Mouse (Mus musculus) adrenal gland, postnatal 36 days (tissue): ENCODE measurements around the gene Pcbd2. TPM values are rescaled to one million over a fixed set of nuclear protein-coding genes. Genes with fewer than 3 reads are reported as not detected.
"Not testable (repeated sequence)": the region's sequence is repeated elsewhere in the genome, so short reads cannot be mapped to it uniquely, and the experiment has no call there.

Source experiments
- DNase-seq, 2 experiments: peaks; one replicate each; pipeline ENCODE4 v3.0.0; 2021; ENCODE audit warnings: mixed read lengths in 1 of 2
- long read RNA-seq, 2 experiments: library from polyadenylated mRNA; stranded (forward); transcript quantifications; one replicate each; pipeline ENCODE4 v2.0.0; 2021; ENCODE audit warnings: borderline sequencing depth in 2 of 2
- total RNA-seq, 2 experiments: library from RNA; stranded (reverse); gene quantifications; 2 replicates each; pipeline ENCODE4 v1.2.3; 2021

Pcbd2 gene
- 10 to 100 TPM; 72.3 to 77.4 TPM for total RNA-seq
- long read RNA-seq, experiment 1, transcript Pcbd2-201 (4 exons, 544 nt), result major isoform, 86 of 111 reads
- long read RNA-seq, experiment 1, partial matches to known transcripts, result 4 of 111 reads
- long read RNA-seq, experiment 1, other reads (novel, unspliced or antisense), result 21 of 111 reads
- long read RNA-seq, experiment 2, transcript Pcbd2-201 (4 exons, 544 nt), result major isoform, 29 of 48 reads
- long read RNA-seq, experiment 2, partial matches to known transcripts, result 5 of 48 reads
- long read RNA-seq, experiment 2, other reads (novel, unspliced or antisense), result 14 of 48 reads

- peak; percentile 92 to 95 for DNase-seq
Measured at GRCm38 (mm10) chr13:55727120-55727838, at the start of gene Pcbd2. Gene Pcbd2, plus strand, starts transcription at chr13:55727368.

DNA sequence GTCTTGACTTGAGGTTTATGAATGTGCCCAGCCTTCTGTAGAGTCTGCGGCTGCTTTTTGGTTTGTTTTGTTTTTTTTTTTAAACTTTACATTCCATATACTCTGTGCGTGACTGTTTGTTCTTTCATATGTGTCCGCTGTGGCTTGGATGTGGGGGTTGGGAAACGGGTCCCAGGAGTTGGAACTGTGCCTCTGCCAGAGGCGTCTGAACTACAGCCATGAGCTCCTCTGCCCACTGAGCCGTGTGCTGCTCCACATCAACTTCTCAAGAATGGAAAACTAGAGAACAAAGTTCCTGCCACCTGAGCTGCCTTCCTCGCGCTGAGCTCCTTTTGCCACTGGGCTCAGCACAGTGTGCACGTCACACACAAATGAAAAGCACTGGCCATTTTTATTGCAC, 45.0 kb upstream of the Pcbd2 start:
- DNase-seq, result no peak

DNA sequence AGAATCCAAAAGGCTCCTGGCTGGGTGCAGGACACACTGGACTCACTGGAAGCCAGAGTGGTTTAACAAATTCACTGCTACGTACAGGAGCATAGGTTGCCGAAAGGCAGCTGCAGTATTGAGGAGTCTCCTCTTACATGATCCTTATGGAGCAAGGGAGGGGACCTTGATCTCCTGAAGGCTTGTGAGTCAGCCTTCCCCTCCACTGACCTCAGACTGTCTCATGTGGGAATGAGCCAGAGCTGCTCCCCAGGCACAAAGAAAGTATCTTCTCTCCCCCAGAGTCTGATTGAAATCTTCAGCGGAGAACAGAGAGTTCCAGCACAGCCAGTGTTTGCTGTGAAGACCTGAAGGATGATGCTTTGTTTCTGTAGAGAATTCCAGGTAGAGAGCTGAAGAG, 43.6 kb upstream of the Pcbd2 start:
- peak; percentile 59 to 63 for DNase-seq

DNA sequence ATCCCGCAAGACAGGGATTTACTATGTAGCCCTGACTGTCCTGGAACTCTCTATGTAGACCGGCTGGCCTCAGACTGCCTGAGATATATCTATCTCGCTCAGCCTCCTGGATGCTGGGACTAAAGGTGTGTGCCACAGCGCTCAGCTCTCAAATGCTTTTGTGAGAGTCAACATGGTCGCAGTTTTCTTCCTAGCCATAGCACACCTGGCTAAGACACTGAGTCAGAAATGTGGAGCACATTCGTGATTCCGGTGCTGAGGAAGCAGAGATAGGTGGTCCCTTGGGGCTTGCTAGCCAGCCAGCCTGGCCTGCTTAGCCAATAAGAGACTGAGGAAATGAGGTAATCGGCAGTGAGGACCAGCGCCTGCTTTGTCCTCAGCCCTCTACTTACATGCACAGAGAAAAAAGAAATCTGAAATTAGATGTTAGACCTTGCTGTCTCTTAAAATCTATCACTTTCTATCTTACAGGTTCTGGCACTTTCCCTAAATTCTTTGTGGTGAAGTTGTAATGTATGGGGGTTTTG, 41.0 kb upstream of the Pcbd2 start:
- DNase-seq, result no peak

GRCm38 (mm10) chr13:55687927-55688602, 39.1 kb upstream of the Pcbd2 start:
- DNase-seq, result no peak

GRCm38 (mm10) chr13:55692535-55693242, 34.5 kb upstream of the Pcbd2 start, which contains the start of gene B230219D22Rik:
Gene B230219D22Rik, plus strand, starts transcription at chr13:55693124.
- peak; percentile 90 to 92 for DNase-seq

- DNase-seq, result peak; percentile 50 to 70
Measured at GRCm38 (mm10) chr13:55693243-55693721, 33.9 kb upstream of the Pcbd2 start.

DNA sequence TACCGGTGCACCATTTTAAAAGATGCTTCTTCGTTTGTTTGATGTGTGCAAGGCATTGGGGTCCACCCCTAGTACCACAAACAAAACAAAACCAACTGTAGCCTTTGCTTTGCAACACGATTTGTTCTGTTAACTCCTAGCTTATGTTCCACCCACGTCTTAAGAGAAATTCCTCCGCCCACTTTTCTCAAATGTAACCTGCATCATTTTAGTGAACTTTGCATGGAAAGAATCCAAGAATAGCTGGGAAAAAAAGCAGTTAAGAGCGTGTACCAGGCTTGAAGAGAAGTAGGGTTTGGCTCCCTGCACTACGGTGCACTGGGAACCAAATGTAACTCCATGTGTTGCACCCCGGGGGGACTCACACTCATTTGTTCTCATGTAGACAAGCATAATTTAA, 33.1 kb upstream of the Pcbd2 start:
- DNase-seq, result no peak

DNA sequence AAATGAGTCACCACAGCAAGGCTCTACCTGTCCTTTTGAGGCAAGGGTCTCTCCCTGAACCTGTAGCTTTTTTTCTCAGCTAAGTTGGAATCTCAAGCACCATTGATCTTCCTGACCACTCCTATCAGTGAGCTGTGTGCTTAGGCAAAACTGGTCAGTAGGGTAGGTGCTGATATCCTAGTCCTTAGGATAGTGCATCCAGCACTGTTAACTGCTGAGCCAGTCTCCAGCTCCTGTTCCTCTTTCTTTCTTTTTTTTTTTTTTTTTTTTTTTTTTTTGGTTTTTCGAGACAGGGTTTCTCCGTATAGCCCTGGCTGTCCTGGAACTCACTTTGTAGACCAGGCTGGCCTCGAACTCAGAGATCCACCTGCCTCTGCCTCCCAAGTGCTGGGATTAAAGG, 31.2 kb upstream of the Pcbd2 start:
- DNase-seq, result not testable (repeated sequence)

DNA sequence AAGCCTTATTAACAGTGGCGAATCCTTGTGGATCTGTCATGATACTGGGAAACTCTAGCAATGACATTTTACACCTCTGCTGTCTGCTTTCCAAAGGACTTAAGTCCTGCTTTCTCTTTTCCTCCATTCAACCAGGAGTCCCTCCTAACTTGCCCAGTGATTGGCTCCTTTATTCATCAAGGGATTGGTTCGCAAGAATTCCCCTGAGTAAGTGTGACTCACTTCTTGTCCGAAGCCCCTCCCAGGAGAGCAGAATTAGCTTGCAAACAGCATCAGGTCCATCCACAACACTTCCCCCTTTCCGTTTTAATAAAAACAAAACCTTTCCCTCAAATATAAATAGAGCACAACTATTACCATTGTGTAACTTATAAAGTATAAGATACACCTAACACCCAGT, 22.9 kb upstream of the Pcbd2 start:
- DNase-seq, result no peak

GRCm38 (mm10) chr13:55712846-55713245, 14.3 kb upstream of the Pcbd2 start:
- DNase-seq, result no peak

- peak; percentile 92 to 93 for DNase-seq
Measured at GRCm38 (mm10) chr13:55714501-55715166, 12.5 kb upstream of the Pcbd2 start, which contains the start of gene Txndc15. Gene Txndc15, plus strand, starts transcription at chr13:55714650.

GRCm38 (mm10) chr13:55715167-55715512, 12.0 kb upstream of the Pcbd2 start:
- DNase-seq, result no peak

- DNase-seq, result no peak
Measured at GRCm38 (mm10) chr13:55715908-55716510, 11.2 kb upstream of the Pcbd2 start.

DNA sequence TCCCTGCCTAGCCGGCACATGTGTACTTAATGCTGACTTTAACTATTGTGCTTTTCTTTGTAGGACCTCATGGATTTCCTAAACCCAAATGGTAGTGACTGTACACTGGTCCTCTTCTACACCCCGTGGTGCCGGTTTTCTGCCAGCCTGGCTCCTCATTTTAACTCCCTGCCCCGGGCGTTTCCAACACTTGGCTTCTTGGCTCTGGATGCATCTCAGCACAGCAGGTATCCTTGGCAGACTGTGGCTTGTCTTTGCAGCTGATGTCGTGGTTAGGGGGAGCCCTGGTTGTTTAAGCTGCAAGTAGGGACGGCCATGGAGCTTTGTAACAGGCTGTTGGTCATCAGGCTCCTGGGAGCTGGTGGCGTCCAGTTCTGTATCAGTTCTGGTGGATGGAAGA, 5.7 kb upstream of the Pcbd2 start:
- no peak for DNase-seq

DNA sequence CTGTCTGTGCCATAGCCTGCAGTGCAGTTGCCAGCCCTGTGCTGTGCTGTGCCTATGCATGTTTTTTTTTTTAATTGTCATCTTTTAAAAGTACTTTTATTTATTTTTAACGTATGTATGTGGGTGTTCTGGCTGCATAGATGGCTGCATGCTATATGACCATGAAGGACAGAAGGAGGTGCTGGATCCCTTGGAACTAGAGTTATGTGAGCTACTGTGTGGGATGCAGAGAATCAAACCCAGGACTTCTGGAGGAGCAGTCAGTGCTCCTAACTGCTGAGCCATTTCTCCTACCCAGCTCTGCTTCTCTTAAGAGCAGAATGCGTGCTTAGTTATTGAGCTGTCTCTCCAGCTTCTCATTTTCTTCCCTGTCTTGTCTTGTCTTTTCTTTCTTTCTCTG, 5.2 kb upstream of the Pcbd2 start:
- DNase-seq, result no peak

DNA sequence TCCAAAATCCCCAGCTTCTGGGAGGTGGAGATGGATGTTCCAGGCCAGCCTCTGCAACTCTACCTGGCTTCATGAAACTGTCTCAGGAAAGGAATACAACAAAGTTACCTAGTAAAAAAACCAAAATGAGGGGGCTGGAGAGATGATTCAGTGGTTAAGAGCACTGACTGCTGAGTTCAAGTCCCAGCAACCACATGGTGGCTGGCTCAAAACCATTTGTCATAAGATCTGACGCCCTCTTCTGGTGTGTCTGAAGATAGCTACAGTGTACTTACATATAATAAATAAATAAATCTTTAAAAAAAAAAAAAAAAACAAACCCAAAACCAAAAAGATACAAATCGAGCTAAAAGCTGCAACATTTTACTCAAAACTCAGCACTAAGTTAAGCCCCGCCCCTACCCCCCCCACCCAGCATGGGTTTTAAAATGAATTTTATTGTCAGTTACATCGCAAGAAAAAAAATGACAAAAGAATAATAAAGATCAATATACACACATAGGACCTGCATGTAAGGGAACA, 509 bp upstream of the Pcbd2 start:
- no peak for DNase-seq

DNA sequence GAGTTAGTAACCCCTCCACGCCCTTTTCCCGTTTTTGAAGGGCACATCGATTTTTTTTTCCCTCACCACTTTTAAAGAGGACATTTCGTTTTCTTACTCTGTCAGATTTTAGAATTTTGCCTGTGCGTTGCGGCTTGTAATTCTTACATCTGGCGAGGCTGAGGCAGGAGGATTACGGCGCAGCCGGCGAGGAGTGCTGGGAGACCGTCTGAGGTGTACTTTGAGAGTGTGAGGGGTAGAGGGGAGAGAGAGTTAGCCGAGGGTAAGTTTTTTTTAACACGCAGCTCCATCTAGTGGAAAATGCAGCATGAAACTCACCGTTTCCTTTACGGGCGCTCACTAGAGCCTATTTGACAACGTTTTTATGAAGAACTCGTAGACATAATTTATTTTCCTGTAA, 671 bp downstream of the Pcbd2 start:
- peak; percentile 59 to 74 for DNase-seq

DNA sequence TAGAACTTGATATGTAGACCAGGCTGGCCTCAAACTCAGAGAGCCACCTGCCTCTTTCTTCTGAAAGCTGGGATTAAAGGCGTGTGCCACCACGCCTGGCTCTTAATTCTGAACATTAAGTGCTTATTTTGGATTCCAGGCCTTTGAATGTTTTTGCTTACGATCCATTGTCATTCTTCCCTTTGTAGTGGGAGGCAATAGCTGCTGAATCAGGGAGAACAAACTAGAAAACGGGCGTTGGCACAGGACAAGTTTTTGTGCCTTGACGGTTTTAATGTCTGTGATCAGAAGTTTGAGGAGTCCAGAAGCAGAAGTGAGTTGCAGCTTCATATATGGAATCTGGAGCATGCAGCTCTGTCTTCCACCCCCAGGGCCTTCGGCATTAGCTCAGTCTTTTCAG, 3.5 kb downstream of the Pcbd2 start:
- no peak for DNase-seq

DNA sequence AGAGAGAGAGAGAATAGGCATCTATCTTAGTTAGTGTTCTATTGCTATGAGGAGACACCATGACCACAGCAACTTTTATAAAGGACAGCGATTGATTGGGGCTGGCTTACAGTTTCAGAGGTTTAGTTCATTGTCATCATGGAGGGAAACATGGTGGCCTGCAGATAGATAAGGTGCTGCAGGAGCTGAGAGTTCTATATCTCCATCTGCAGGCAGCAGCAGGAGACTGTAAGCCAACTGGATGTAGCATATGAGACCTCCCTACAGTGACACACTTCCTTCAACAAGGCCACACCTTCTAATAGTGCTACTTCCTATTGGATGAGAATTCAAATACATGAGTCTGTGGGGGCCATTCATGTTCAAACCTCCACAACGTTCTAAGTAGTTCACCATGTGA, 5.0 kb downstream of the Pcbd2 start:
- DNase-seq, result no peak
